Mouse (Mus musculus) hindbrain, embryonic 13.5 days (tissue): ENCODE measurements around the gene Nsl1. TPM values are rescaled to one million over a fixed set of nuclear protein-coding genes. Genes with fewer than 3 reads are reported as not detected.
A peak's percentile ranks its signal among the peaks of the same experiment; 100 is the strongest.

Experiments used
- ATAC-seq: fragments of 200-750 bp; cut with Nextera tagmentation; 2 replicates; pipeline ENCODE4 v1.8.0; 2017; ENCODE audit warnings: moderate TSS enrichment; ENCODE audit not compliant: low FRiP score
- H3K27ac ChIP-seq: fragments of 300-500 bp; sonication (generic); 2 replicates; pipeline ENCODE4 v1.5.1; 2015; ENCODE audit warnings: inconsistent platforms, mild to moderate bottlenecking, moderate library complexity
- H3K27me3 ChIP-seq: fragments of 300-500 bp; sonication (generic); 2 replicates; pipeline ENCODE4 v1.6.1; 2015; ENCODE audit warnings: mild to moderate bottlenecking, inconsistent platforms
- H3K36me3 ChIP-seq: fragments of 300-500 bp; sonication (generic); 2 replicates; pipeline ENCODE4 v1.6.1; 2015; ENCODE audit warnings: mild to moderate bottlenecking, inconsistent platforms
- H3K4me1 ChIP-seq: fragments of 300-500 bp; sonication (generic); replicated peaks from 2 replicates; pipeline ENCODE4 v1.6.1; 2015; ENCODE audit warnings: inconsistent platforms
- H3K4me2 ChIP-seq: fragments of 300-500 bp; sonication (generic); 2 replicates; pipeline ENCODE4 v1.6.1; 2015; ENCODE audit warnings: inconsistent platforms, mild to moderate bottlenecking, moderate library complexity
- H3K4me3 ChIP-seq: fragments of 300-500 bp; sonication (generic); 2 replicates; pipeline ENCODE4 v1.5.1; 2015; ENCODE audit warnings: mild to moderate bottlenecking, inconsistent platforms
- H3K9ac ChIP-seq: fragments of 300-500 bp; sonication (generic); 2 replicates; pipeline ENCODE4 v1.6.1; 2015; ENCODE audit warnings: mild to moderate bottlenecking, inconsistent platforms
- H3K9me3 ChIP-seq: fragments of 300-500 bp; sonication (generic); 2 replicates; pipeline ENCODE4 v1.6.1; 2016; ENCODE audit warnings: inconsistent platforms
- WGBS: fragments of 180-500 bp; shearing (Covaris S2); methylation state at CpG from one replicate; pipeline ENCODE4 v1.1.7; 2015; 5-methylcytosine and 5-hydroxymethylcytosine counted together
- polyA plus RNA-seq: library from polyadenylated mRNA; unstranded; fragments of >200 nt; fragmentation: Nextera tagmentation; extraction: Ambion mirVana; gene quantifications from 2 replicates; pipeline ENCODE4 v1.2.1, GENCODE M21; 2015

Gene Nsl1
- polyA plus RNA-seq, 1 experiment from 2014 or later, result 5.0 TPM

GRCm38 (mm10) chr1:191062241-191062780 is 501 bp upstream of the Nsl1 start:
- peak; percentile 60; the same call in 1 of the 2 replicates for ATAC-seq
- Histone ChIP-seq H3K9me3 (no peaks in the 10 kb centered on the region), H3K4me2 (peak overlapping the region; percentile 95), H3K9ac (peak overlapping the region; percentile 82), H3K36me3 (no peaks in the 10 kb centered on the region), H3K27me3 (no peaks in the 10 kb centered on the region), H3K4me3 (peak overlapping the region; percentile 81), H3K27ac (peak overlapping the region; percentile 69; the same call in 1 of the 2 replicates), H3K4me1 (peaks cover 18% of the 10 kb centered on the region)
- 5% methylated on average over 15 of the region's 15 CpGs for WGBS

- no peak for ATAC-seq
- Histone ChIP-seq H3K9ac (peak overlapping the region; percentile 82; the same call in 1 of the 2 replicates), H3K4me2 (peak overlapping the region; percentile 95), H3K4me1 (peaks cover 18% of the 10 kb centered on the region), H3K27ac (no peak overlapping the region), H3K36me3 (no peaks in the 10 kb centered on the region), H3K27me3 (no peaks in the 10 kb centered on the region), H3K9me3 (no peaks in the 10 kb centered on the region), H3K4me3 (peak overlapping the region; percentile 81)
- WGBS, result 63% methylated on average over 9 of the region's 9 CpGs
Observed at GRCm38 (mm10) chr1:191063700-191064099, 888 bp downstream of the Nsl1 start.

GRCm38 (mm10) chr1:191064535-191064934 is 1.7 kb downstream of the Nsl1 start:
- Histone ChIP-seq H3K4me3 (no peak overlapping the region), H3K27ac (no peak overlapping the region), H3K4me2 (no peak overlapping the region), H3K9ac (no peak overlapping the region), H3K36me3 (no peaks in the 10 kb centered on the region), H3K9me3 (no peaks in the 10 kb centered on the region), H3K4me1 (peaks cover 18% of the 10 kb centered on the region), H3K27me3 (no peaks in the 10 kb centered on the region)
- WGBS, result 89% methylated on average over 2 of the region's 2 CpGs
- no peak for ATAC-seq

- Histone ChIP-seq H3K27ac (no peak overlapping the region), H3K9me3 (no peaks in the 10 kb centered on the region), H3K27me3 (no peaks in the 10 kb centered on the region), H3K4me2 (no peak overlapping the region), H3K9ac (no peak overlapping the region), H3K4me1 (peaks cover 18% of the 10 kb centered on the region), H3K4me3 (no peak overlapping the region), H3K36me3 (0 out of 2 replicates have a peak, but pooled peaks cover under 1% of the 10 kb centered on the region)
- 85% methylated on average over 4 of the region's 4 CpGs for WGBS
- no peak for ATAC-seq
Observed at GRCm38 (mm10) chr1:191065188-191065587, 2.4 kb downstream of the Nsl1 start.

GRCm38 (mm10) chr1:191068377-191068776 is 5.6 kb downstream of the Nsl1 start:
- no peak for ATAC-seq
- Histone ChIP-seq H3K9ac (no peak overlapping the region), H3K27ac (no peak overlapping the region), H3K27me3 (no peaks in the 10 kb centered on the region), H3K36me3 (peaks cover 17% of the 10 kb centered on the region), H3K9me3 (no peaks in the 10 kb centered on the region), H3K4me2 (no peak overlapping the region), H3K4me3 (no peak overlapping the region), H3K4me1 (peaks cover 6% of the 10 kb centered on the region)
- 81% methylated on average over 5 of the region's 5 CpGs for WGBS

- 89% methylated on average over 4 of the region's 4 CpGs for WGBS
- no peaks in the 10 kb centered on the region for H3K27me3 ChIP-seq
- no peak overlapping the region for H3K9ac ChIP-seq
- H3K4me3 ChIP-seq, result no peak overlapping the region
- H3K4me1 ChIP-seq, result no peaks in the 10 kb centered on the region
- H3K4me2 ChIP-seq, result no peak overlapping the region
- peaks cover 17% of the 10 kb centered on the region for H3K36me3 ChIP-seq
- ATAC-seq, result no peak
- no peak overlapping the region for H3K27ac ChIP-seq
- H3K9me3 ChIP-seq, result no peaks in the 10 kb centered on the region
Observed at GRCm38 (mm10) chr1:191070259-191070658, 7.4 kb downstream of the Nsl1 start.

GRCm38 (mm10) chr1:191071613-191072012 is 8.8 kb downstream of the Nsl1 start:
- 93% methylated on average over 6 of the region's 6 CpGs for WGBS
- no peaks in the 10 kb centered on the region for H3K27me3 ChIP-seq
- no peak overlapping the region for H3K4me2 ChIP-seq
- no peak overlapping the region for H3K9ac ChIP-seq
- H3K4me1 ChIP-seq, result no peaks in the 10 kb centered on the region
- no peak overlapping the region for H3K27ac ChIP-seq
- no peak for ATAC-seq
- no peaks in the 10 kb centered on the region for H3K9me3 ChIP-seq
- H3K36me3 ChIP-seq, result peaks cover 17% of the 10 kb centered on the region
- H3K4me3 ChIP-seq, result no peak overlapping the region

GRCm38 (mm10) chr1:191072329-191072913 is 9.6 kb downstream of the Nsl1 start:
- H3K36me3 ChIP-seq, result peaks cover 22% of the 10 kb centered on the region
- H3K27me3 ChIP-seq, result no peaks in the 10 kb centered on the region
- H3K27ac ChIP-seq, result no peak overlapping the region
- no peak overlapping the region for H3K4me2 ChIP-seq
- no peak for ATAC-seq
- 93% methylated on average over 16 of the region's 16 CpGs for WGBS
- no peak overlapping the region for H3K4me3 ChIP-seq
- no peaks in the 10 kb centered on the region for H3K4me1 ChIP-seq
- no peak overlapping the region for H3K9ac ChIP-seq
- no peaks in the 10 kb centered on the region for H3K9me3 ChIP-seq

GRCm38 (mm10) chr1:191073001-191073400 is 10.2 kb downstream of the Nsl1 start:
- Histone ChIP-seq H3K27me3 (no peaks in the 10 kb centered on the region), H3K9me3 (no peaks in the 10 kb centered on the region), H3K4me3 (no peak overlapping the region), H3K4me2 (no peak overlapping the region), H3K9ac (no peak overlapping the region), H3K36me3 (peaks cover 26% of the 10 kb centered on the region), H3K27ac (no peak overlapping the region), H3K4me1 (no peaks in the 10 kb centered on the region)
- no peak for ATAC-seq
- 83% methylated on average over 6 of the region's 6 CpGs for WGBS

GRCm38 (mm10) chr1:191073486-191073885 is 10.7 kb downstream of the Nsl1 start:
- Histone ChIP-seq H3K4me2 (no peak overlapping the region), H3K4me1 (no peaks in the 10 kb centered on the region), H3K9me3 (no peaks in the 10 kb centered on the region), H3K4me3 (no peak overlapping the region), H3K9ac (no peak overlapping the region), H3K27me3 (no peaks in the 10 kb centered on the region), H3K36me3 (peaks cover 31% of the 10 kb centered on the region), H3K27ac (no peak overlapping the region)
- no peak for ATAC-seq
- 90% methylated on average over 4 of the region's 4 CpGs for WGBS

- Histone ChIP-seq H3K9me3 (no peaks in the 10 kb centered on the region), H3K36me3 (peaks cover 30% of the 10 kb centered on the region), H3K4me2 (no peak overlapping the region), H3K9ac (no peak overlapping the region), H3K4me1 (no peaks in the 10 kb centered on the region), H3K27ac (no peak overlapping the region), H3K27me3 (no peaks in the 10 kb centered on the region), H3K4me3 (no peak overlapping the region)
- ATAC-seq, result no peak
- 68% methylated on average over 10 of the region's 10 CpGs for WGBS
Observed at GRCm38 (mm10) chr1:191075199-191075883, 12.5 kb downstream of the Nsl1 start.

- WGBS, result 94% methylated on average over 8 of the region's 8 CpGs
- Histone ChIP-seq H3K27ac (no peak overlapping the region), H3K9me3 (no peaks in the 10 kb centered on the region), H3K4me1 (no peaks in the 10 kb centered on the region), H3K36me3 (peaks cover 16% of the 10 kb centered on the region), H3K4me3 (no peak overlapping the region), H3K4me2 (no peak overlapping the region), H3K27me3 (no peaks in the 10 kb centered on the region), H3K9ac (no peak overlapping the region)
- no peak for ATAC-seq
Observed at GRCm38 (mm10) chr1:191083230-191083629, 20.4 kb downstream of the Nsl1 start.
